In the genomic region with DNA sequence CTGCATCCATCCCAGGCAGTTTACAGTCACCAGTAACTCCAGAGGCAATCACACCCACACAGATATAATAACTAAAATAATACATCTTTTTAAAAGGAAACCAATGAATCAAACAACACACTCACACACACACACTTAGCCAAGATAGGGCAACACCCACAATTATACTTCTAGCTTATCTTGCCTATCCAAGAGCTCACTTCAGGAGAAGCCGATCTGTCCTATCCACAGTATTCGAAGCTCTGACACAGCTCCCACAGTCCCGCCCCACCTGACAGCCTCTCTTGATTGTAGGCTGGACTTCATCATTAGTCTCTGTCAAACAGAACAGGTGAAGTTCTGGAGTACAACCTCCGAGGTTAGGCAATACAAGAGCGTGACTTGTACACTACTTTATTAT, we compare ENCODE assay signal across 20 mouse cellular contexts.
"Had no signal": no experiment of that assay in that cellular context is flagged by ENCODE, and none has a peak within 500 bp of the region (broad histone marks: within the 10 kb centered on the region; RNA-seq: fewer than 3 reads in every experiment).

No protein-coding gene starts in this region.

- H3K27ac ChIP-seq: midbrain, embryonic 10.5 days; midbrain, embryonic 12.5 days; neural tube, embryonic 13.5 days; neural tube, embryonic 15.5 days; stomach, embryonic 15.5 days; stomach, postnatal 0 days had no signal

- H3K4me3 ChIP-seq: megakaryocyte, embryonic 14.5 days; midbrain, embryonic 10.5 days; midbrain, embryonic 12.5 days; myocyte; neural tube, embryonic 13.5 days; neural tube, embryonic 15.5 days; stomach, embryonic 15.5 days had no signal

- H3K4me2 ChIP-seq: lung, embryonic 14.5 days; midbrain, embryonic 12.5 days; neural tube, embryonic 13.5 days; neural tube, embryonic 15.5 days; stomach, embryonic 15.5 days had no signal

- H3K9ac ChIP-seq: lung, embryonic 14.5 days; midbrain, embryonic 12.5 days; neural tube, embryonic 13.5 days; neural tube, embryonic 15.5 days; stomach, embryonic 15.5 days had no signal

- ATAC-seq: midbrain, embryonic 16.5 days had no signal

- DNase-seq: lung, adult 18-20 months; lung, embryonic 14.5 days; lung, postnatal 10 days; lung, postnatal 4 days; midbrain, embryonic 14.5 days; retina, postnatal 1 day; right cerebral cortex, adult 18-20 months; right cerebral cortex, postnatal 25 days; thymus, adult 2 months; thymus, postnatal 25 days; thymus, postnatal 4 days had no signal

- H3K27me3 ChIP-seq: midbrain, embryonic 12.5 days; neural tube, embryonic 13.5 days; neural tube, embryonic 15.5 days; stomach, embryonic 15.5 days had no signal

- H3K36me3 ChIP-seq: midbrain, embryonic 10.5 days; midbrain, embryonic 12.5 days; neural tube, embryonic 13.5 days; neural tube, embryonic 15.5 days; stomach, embryonic 15.5 days had no signal

- H3K9me3 ChIP-seq: megakaryocyte, embryonic 14.5 days; midbrain, embryonic 10.5 days; midbrain, embryonic 12.5 days; neural tube, embryonic 13.5 days; neural tube, embryonic 15.5 days; stomach, embryonic 15.5 days had no signal

- H3K4me1 ChIP-seq: midbrain, embryonic 10.5 days; midbrain, embryonic 12.5 days; neural tube, embryonic 13.5 days; neural tube, embryonic 15.5 days; stomach, embryonic 15.5 days had no signal
